Mouse (Mus musculus) ovary, adult 2 months (tissue): ENCODE measurements around the gene Olfr1204. TPM values are rescaled to one million over a fixed set of nuclear protein-coding genes. Genes with fewer than 3 reads are reported as not detected.

Source experiments
- polyA plus RNA-seq: library from polyadenylated mRNA; depleted of rRNA; stranded (reverse); fragments of >200 nt; gene quantifications from 2 replicates; pipeline ENCODE4 v1.2.3, GENCODE M21; 2012; rRNA removed

Gene Olfr1204
- not detected in 2 replicates for polyA plus RNA-seq

GRCm38 (mm10) chr2:88848992-88849391 is at the start of gene Olfr1204:
Gene Olfr1204, plus strand, starts transcription at chr2:88849292.

GRCm38 (mm10) chr2:88814196-88814595 is 34.9 kb upstream of the Olfr1204 start, which contains the start of gene Olfr1202:
Gene Olfr1202, plus strand, starts transcription at chr2:88814496.

GRCm38 (mm10) chr2:88829437-88829836 is 19.7 kb upstream of the Olfr1204 start, which contains the start of gene Olfr1205:
Gene Olfr1205, plus strand, starts transcription at chr2:88829737.

GRCm38 (mm10) chr2:88862931-88863330 is 13.8 kb downstream of the Olfr1204 start, which contains the start of gene Olfr1206:
Gene Olfr1206, plus strand, starts transcription at chr2:88863231.

GRCm38 (mm10) chr2:88902211-88902610 is 53.1 kb downstream of the Olfr1204 start, which contains the start of gene Olfr1208:
Gene Olfr1208, minus strand, starts transcription at chr2:88902311.

Other genes with a start within 250 kb of the Olfr1204 start
- not detected in 2 replicates for gene Olfr1191-ps1, start 208.8 kb upstream of the Olfr1204 start, polyA plus RNA-seq
- not detected in 2 replicates for gene Olfr1192-ps1, start 200.8 kb upstream of the Olfr1204 start, polyA plus RNA-seq
- gene Olfr1193, start 173.7 kb upstream of the Olfr1204 start, polyA plus RNA-seq = not detected in 2 replicates
- not detected in 2 replicates for gene Olfr1195, start 160.1 kb upstream of the Olfr1204 start, polyA plus RNA-seq
- gene Olfr1196, start 144.7 kb upstream of the Olfr1204 start, polyA plus RNA-seq = not detected in 2 replicates
- gene Olfr1197, start 116.9 kb upstream of the Olfr1204 start, polyA plus RNA-seq = not detected in 2 replicates
- not detected in 2 replicates for gene Olfr1198, start 97.9 kb upstream of the Olfr1204 start, polyA plus RNA-seq
- gene Olfr1199, start 88.8 kb upstream of the Olfr1204 start, polyA plus RNA-seq = not detected in 2 replicates
- not detected in 2 replicates for gene Olfr1200, start 78.8 kb upstream of the Olfr1204 start, polyA plus RNA-seq
- not detected in 2 replicates for gene Olfr1201, start 56.3 kb upstream of the Olfr1204 start, polyA plus RNA-seq
- gene Olfr1202, start 34.8 kb upstream of the Olfr1204 start, polyA plus RNA-seq = not detected in 2 replicates
- not detected in 2 replicates for gene Olfr1205, start 19.6 kb upstream of the Olfr1204 start, polyA plus RNA-seq
- gene Olfr1206, start 13.9 kb downstream of the Olfr1204 start, polyA plus RNA-seq = not detected in 2 replicates
- not detected in 2 replicates for gene Olfr1208, start 53.0 kb downstream of the Olfr1204 start, polyA plus RNA-seq
- not detected in 2 replicates for gene Olfr1209, start 65.9 kb downstream of the Olfr1204 start, polyA plus RNA-seq
- not detected in 2 replicates for gene Olfr1211, start 88.8 kb downstream of the Olfr1204 start, polyA plus RNA-seq
- gene Olfr1212, start 104.7 kb downstream of the Olfr1204 start, polyA plus RNA-seq = not detected in 2 replicates
- not detected in 2 replicates for gene Gm13762, start 131.0 kb downstream of the Olfr1204 start, polyA plus RNA-seq
- gene Olfr1214, start 143.4 kb downstream of the Olfr1204 start, polyA plus RNA-seq = not detected in 2 replicates
- gene Olfr1215, start 157.7 kb downstream of the Olfr1204 start, polyA plus RNA-seq = not detected in 2 replicates
- gene Olfr1216, start 169.0 kb downstream of the Olfr1204 start, polyA plus RNA-seq = not detected in 2 replicates
- not detected in 2 replicates for gene Olfr1217, start 182.8 kb downstream of the Olfr1204 start, polyA plus RNA-seq
- not detected in 2 replicates for gene Olfr1218, start 211.9 kb downstream of the Olfr1204 start, polyA plus RNA-seq
- not detected in 2 replicates for gene Olfr1219, start 234.2 kb downstream of the Olfr1204 start, polyA plus RNA-seq